Mouse (Mus musculus) small intestine, adult 2 months (tissue): Measurements from ENCODE around the gene Rtl1.

Source experiments
- CTCF ChIP-seq: fragments of 200-500 bp; IDR thresholded peaks from 2 replicates; pipeline ENCODE4 v1.5.1; 2012; ENCODE audit warnings: low read depth, mild to moderate bottlenecking, control low read depth, inconsistent platforms, low read length, moderate library complexity, mixed read lengths; ENCODE audit not compliant: insufficient replicate concordance, insufficient read length; ENCODE audit errors: extremely low read depth
- POLR2A ChIP-seq: fragments of 200-500 bp; IDR thresholded peaks from 2 replicates; pipeline ENCODE4 v1.6.1; 2012; ENCODE audit warnings: low read depth, mild to moderate bottlenecking, control low read depth, inconsistent platforms, low read length, moderate library complexity

DNA sequence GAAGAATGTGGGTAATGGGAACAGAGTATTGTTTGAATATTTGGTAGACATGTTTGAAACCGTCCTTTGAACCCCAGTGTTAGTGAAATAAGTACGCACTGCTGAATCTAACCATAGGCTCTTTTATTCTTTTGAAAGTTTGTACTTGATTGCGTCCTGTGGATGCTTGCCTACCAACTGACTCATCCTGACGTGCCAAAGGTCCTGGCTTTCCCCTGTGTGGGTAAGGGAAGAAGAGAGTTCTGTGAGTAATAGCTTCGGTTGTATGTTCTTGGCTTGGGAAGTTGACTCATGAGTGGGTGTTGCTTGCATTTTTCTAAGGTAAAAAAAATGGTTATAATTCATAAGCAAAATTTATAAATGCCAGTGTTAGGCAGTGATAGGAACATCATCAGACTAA is 26.8 kb upstream of the Rtl1 start:
- TF ChIP-seq CTCF (no peak), POLR2A (no peak)
